Mouse (Mus musculus): ENCODE data around the gene Tecr. TPM values are rescaled to one million over a fixed set of nuclear protein-coding genes. Genes with fewer than 3 reads are reported as not detected.
"Not testable (repeated sequence)": the region's sequence is repeated elsewhere in the genome, so short reads cannot be mapped to it uniquely, and the experiment has no call there.

Gene Tecr
- polyA plus RNA-seq, 1 experiment from 2014 or later, result 315 TPM

DNA sequence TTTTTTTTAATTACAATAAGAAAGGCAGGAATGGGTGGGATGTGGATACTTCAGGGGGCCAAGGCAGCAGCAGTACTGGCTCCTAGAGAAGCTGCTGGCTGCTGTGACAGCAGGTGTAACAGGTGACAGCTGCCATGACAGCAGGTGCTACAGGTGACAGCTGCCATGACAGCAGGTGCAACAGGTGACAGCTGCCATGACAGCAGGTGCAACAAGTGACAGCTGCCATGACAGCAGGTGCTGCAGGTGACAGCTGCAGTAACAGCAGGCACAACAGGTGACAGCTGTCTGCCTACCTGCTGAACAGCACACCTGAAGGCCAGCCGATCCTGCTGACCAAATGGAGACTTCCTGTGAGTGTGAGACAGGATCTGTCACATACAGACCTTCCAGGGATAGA, 23.0 kb downstream of the Tecr start:
- no peak for DNase-seq (ENCODE audit: low spot score)

GRCm38 (mm10) chr8:83583236-83583635, 24.5 kb downstream of the Tecr start:
- DNase-seq (ENCODE audit: low spot score), result no peak

DNA sequence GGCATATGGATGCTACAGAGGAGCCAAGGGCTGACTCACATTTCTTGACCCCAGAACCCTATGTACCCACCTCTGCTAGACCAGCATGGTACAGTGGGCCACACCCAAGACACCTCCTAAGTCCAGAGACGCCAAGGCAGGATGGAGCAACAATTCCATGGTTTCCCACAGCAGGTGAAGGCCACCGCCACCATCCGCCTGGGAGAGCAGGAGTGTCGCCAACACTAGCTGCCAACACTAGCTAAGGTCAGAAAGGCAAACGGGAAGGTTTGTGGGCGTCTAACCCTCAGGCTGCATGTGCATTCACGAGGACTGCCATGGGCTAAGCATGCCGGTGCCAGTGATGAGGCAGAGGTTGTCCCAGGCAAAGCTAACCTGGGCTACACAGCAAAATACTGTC, 25.5 kb downstream of the Tecr start:
- DNase-seq (ENCODE audit: low spot score), result no peak

- DNase-seq (ENCODE audit: low spot score), result no peak
These were observed 26.9 kb downstream of the Tecr start for GRCm38 (mm10) chr8:83580826-83581225.

DNA sequence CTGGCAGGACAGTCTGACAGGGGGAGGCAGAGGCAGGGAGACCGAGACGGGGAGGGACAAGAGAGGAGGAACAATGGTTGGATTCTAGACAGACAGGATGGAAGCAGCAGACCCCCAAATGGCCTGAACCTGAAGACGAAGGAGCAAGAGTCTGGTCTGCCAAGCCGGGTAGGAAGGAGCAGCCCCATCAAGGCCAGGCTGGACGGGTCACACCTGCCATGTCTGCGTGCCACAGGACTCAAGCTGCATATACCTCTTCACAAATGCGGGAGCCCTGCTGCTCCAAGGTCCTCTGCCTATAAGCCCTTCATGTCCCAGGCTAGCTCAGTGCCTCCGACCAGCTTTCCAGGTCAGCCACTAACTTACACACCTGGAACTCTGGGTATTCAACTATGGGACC, 28.1 kb downstream of the Tecr start:
- no peak for DNase-seq (ENCODE audit: low spot score)

DNA sequence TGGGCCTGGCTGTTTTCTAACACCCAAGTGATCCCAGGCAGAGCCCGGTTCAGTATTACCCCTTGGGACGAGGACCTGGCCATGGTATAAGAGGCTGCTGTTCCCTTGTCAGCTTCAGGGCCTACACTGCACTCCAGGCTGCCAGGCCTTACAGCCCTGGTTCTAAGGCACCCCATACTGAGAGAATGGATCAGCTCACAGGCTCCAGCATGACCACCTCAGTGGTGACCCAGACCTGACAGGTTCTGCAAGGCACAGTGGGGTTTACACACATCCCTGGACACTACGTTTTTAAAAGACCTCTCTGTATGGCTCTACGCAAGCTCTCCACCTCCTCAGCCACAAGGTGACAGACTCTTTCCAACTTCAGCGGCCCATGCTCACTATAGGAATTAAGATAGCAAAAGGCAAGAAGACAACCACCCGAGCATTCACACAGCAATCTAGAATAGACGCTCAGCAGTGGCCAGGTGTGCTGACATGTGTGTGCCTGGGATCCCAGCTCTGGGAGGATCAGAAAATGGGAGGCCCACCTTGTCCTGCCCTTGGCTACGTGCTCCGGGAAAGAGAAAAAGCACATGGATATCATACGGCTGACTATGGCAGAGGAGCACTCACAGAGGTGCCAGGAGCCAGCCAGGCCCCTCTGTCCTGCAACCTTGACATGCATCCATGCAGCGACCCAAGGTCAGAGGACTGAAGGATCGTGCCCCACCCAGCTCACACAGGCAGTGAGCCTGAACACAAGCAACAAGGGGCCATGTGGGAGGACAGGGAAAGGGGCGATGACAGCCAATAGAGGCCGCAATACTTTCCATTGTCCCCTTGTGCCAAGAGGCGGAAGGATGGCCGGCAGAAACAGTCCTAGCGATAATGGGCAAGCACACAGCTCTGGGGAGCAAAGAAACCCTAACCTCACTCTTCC, 29.4 kb downstream of the Tecr start:
- no peak for DNase-seq (ENCODE audit: low spot score)

DNA sequence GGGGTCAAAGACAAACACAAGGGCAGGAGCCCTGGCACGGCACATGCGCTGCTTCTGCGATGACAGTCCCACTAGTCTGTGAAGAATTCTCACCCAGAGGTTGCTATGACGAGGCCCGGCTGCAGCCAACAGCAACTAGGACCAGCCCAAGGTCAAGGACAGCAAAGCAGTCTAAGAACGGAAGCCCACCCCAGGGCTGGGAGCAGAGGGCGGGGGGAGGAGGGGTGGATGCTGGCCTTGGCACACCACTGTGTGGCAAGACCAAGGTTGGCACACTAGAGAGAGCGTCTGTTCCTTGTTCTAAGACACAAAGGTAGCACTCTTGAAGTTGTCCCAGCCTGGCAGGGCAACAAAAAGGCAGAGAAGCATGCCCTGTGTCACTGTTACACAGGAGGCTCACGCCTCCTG, 30.4 kb downstream of the Tecr start:
- DNase-seq (ENCODE audit: low spot score), result no peak

DNA sequence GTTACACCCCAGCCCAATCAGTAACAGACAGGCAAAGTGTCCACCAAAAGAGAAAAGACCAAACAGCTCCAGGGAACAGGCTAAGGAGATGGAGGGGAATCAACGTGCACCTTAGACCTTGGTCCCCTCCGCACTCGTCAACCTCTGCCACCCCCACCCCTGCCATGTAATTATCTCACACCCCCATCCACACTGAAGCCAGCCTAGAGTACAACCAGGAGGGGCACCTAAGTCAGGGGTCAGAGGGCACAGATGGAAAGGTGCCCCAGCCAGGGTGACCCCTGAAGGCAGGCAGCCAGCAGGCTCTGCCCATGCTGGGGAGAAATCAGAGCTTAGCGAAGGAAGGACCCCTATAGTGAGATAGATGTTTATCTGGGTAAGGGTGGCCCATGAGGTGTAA, 30.9 kb downstream of the Tecr start:
- DNase-seq (ENCODE audit: low spot score), result no peak

DNA sequence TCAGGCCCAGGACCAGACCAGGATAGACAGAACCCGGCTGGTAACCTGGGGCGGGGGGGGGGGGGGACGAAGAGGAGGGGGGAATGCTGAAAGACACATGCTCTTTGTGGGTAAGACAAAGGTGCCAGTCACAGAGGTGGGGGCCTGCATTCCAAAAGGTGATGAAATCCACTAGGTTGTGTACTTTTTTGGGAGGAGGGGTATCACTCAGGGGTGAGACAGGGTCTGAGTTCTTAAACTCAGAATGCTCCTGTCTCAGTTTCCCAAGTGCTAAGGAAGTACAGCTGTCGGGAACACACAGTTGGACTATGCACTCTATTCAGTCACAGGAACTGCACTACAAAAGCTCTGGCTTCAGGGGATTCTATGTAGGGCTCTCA, 31.3 kb downstream of the Tecr start:
- no peak for DNase-seq (ENCODE audit: low spot score)

DNA sequence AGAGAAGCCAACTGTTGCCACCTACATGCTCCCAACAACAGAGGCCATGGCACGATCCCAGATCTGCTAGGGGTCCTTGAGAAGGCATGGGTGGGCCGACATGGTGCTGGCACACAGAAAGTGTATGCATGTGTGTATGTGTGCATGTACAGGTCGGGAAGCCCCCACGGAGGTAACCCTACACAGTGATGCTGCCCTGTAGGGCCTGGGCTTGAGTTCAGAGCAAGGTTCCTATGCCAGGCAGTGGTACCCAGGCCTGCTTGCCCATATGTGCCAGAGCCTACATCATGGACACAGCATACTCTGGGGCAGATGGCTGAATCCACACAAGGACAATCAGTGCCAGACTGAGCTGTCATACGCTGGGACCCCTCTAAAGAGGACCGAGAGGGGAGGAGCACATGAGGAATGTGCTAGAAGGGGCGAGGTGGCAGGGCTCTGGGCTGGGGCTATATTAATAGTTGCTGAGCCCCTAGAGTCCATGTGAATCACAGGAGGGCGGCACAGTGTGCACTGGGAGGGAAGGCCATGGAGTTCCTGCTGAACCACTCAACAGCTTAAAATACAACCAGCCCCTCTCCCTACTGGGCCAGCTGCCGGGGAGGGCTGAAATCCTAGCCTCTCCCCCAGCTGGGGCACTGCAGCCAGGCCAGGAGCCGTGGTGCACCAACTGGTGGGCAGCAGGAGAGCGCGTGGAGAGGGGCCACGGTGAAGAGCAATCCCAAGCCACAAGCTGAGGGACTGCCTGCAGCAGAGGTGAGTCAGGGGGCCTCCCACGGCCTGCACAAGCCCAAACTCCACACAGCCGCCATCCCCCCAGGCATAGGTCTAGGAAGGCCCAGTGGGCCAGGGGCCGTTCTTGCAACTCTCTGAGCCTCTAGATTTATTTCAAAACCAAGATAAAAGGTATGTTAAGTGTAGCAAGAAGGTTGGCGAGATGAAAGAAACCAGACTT, 31.9 kb downstream of the Tecr start:
- DNase-seq (ENCODE audit: low spot score), result no peak

GRCm38 (mm10) chr8:83574631-83575315, 33.0 kb downstream of the Tecr start:
- no peak for DNase-seq (ENCODE audit: low spot score)

DNA sequence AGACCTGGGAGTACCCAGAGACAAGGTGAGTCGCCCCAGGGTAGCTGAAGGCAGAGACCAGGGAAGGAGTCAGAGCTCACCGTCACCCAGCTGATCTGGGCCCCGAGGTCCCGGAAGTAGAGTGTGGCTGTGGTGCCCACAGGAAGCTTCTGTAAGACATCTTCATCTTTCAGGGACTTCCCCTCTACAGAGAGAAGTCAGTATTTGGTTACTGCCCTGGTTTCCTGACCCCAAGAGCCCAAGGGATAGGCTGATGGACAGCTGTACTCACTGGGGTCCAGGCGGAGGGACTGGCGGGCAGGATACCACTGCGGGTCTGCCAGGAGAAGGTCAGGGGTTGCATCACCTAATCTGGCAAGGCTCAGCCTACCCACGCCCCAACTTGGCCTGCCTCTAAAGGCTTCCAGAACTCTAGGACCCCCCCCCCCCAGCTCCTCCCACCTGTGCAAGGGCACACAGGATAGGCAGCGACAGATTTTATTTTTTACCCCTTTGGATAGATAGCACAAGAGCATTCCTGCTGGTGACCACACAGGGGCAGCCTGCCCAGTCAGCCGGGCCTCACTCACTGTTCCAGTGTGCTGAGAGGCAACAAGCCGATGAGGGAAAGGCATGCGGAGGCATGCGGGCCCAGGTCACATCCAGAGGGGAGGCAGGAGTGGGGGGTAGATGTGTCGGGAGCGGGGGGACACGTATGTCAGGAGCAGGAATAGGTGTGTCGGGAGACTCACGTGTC, 34.5 kb downstream of the Tecr start:
- peak; percentile 78 for DNase-seq (ENCODE audit: low spot score)

DNA sequence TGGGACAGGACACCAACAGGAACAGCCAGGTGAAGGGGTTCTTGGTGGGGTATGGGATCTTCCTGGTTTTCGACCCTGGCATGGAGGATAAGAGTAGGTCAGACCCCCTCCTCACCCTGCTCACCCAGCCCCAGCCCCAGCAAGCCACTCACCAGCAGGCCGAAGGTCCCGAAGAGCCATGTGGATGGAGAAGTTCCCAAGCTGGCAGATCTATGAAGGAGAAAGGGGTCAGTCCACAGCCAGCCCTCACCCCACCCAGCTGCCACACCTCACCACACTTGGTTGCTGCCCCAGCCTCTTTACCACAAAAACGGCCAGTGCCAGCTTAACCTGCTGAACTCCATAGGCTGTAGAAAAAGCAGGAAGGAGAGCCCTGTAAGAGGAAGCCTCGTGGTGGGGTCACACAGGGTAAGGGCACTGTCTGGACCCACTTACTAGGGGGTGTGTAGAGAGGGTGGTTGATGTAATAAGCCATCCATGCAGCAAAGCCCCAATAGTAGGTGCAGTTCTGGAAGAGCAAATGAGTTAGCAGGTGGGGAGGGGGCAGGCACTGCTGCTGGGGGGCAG, 35.4 kb downstream of the Tecr start:
- DNase-seq (ENCODE audit: low spot score), result no peak

- no peak for DNase-seq (ENCODE audit: low spot score)
These were observed 36.0 kb downstream of the Tecr start for GRCm38 (mm10) chr8:83571791-83572190.

GRCm38 (mm10) chr8:83571001-83571340, 36.8 kb downstream of the Tecr start:
- not testable (repeated sequence) for DNase-seq (ENCODE audit: low spot score)

DNA sequence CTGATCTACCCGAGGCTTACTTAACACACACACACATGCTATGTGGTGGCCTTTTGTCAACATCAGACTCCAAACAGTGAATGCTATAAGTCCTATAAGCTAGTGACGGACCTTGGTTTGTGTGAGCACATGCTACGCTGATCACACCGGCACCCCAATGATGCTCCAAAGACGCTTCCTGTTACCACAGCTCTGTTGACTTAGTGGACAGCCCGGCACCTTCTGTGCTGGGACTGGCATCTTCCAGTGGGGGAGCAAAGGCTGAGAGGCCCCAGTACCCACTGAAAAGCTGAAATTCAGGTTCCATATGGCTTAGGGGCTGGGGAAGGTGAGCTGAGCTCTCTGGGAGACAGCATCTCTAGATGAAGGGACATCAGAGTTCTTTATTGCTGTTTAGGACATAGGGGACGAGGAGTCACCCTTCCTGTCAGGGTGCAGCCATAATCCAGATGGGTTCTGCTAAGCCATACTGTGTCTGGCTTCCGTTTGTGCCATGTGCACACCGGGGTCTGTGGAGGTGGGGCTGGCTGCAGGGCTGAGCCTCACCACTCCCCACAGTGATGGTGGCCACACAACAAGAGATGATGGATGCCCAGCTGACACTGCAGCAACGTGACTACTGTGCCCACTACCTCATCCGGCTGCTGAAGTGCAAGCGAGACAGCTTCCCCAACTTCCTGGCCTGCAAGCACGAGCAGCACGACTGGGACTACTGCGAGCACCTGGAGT, 37.3 kb downstream of the Tecr start:
- DNase-seq (ENCODE audit: low spot score), result no peak

DNA sequence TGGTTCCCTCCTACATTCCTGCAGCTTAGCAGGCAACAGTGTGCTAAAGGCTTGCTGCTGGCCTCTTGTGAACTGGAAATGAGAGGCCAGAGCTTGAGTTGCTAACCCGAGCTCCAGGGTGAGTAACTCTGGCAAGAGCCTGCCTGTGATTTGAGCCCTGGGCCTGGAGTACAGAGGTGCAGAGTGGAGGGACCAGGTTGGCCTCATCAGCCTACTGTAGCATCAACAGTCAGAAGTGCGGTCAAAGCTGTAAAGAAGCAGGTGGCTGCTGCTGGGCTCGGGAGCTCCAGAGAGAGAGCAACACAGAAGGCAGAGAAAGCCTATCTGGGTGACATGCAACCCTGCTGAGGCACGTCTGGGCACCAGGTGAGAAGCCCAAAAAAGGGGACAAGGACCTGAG, 38.6 kb downstream of the Tecr start:
- no peak for DNase-seq (ENCODE audit: low spot score)

DNA sequence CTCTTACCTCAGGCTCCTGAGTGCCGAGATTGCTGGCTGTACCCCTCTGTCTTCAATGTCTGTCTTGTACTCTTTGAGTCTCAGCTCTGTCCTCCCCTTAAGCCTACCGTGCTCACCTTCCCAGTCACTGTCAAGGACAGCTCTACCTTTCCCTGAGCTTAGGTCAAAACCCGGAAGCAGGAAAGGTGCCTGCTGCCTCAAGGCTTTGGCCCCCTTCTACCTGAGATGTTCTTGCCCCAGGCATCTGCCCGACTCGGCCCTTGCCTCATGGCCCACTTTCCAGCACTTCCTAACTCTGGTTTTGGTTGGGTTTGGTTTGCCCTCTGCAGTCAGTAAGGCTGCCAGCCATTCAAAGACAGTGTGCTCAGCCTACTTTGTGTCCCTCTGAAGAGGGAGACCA, 39.0 kb downstream of the Tecr start:
- DNase-seq (ENCODE audit: low spot score), result no peak

- DNase-seq (ENCODE audit: low spot score), result no peak
These were observed 39.6 kb downstream of the Tecr start for GRCm38 (mm10) chr8:83568128-83568527.

- DNase-seq (ENCODE audit: low spot score), result no peak
These were observed 40.1 kb downstream of the Tecr start for GRCm38 (mm10) chr8:83567668-83568067.

Data from thymus, postnatal 0 days (tissue).